Mouse (Mus musculus): ENCODE measurements around the gene Rgl3.

- TF ChIP-seq POLR2A (IDR thresholded peaks at IDR 0.05; ENCODE audit: low read depth, low read length): no peak
- no peak for TF ChIP-seq CTCF (IDR thresholded peaks at IDR 0.05; ENCODE audit: extremely low read depth, insufficient read length, insufficient replicate concordance, low read depth, low read length)
These were observed 46.2 kb downstream of the Rgl3 start for GRCm38 (mm10) chr9:21943046-21943445.
